Mouse (Mus musculus) lung, embryonic 14.5 days (tissue): Measurements from ENCODE around the gene Lrp2. TPM values are rescaled to one million over a fixed set of nuclear protein-coding genes. Genes with fewer than 3 reads are reported as not detected.

Experiments
- ATAC-seq: fragments of 200-750 bp; cut with Nextera tagmentation; 2 replicates; pipeline ENCODE4 v1.8.0; 2017; ENCODE audit warnings: mild to moderate bottlenecking, moderate TSS enrichment, moderate library complexity; ENCODE audit not compliant: insufficient read depth
- DNase-seq: peaks from one replicate; pipeline ENCODE4 v3.0.0-alpha.2; 2015
- H3K27ac ChIP-seq: fragments of 300-500 bp; sonication (generic); 2 replicates; pipeline ENCODE4 v1.5.1; 2014; ENCODE audit warnings: low read depth, mild to moderate bottlenecking, moderate library complexity
- H3K27me3 ChIP-seq: fragments of 300-500 bp; sonication (generic); 2 replicates; pipeline ENCODE4 v1.6.1; 2014; ENCODE audit warnings: low read length, control low read depth; ENCODE audit not compliant: insufficient read depth
- H3K36me3 ChIP-seq: fragments of 300-500 bp; sonication (generic); 2 replicates; pipeline ENCODE4 v1.6.1; 2014; ENCODE audit warnings: control low read depth; ENCODE audit not compliant: insufficient read depth
- H3K4me1 ChIP-seq: fragments of 300-500 bp; sonication (generic); 2 replicates; pipeline ENCODE4 v1.6.1; 2014; ENCODE audit warnings: antibody characterized with exemption, control low read depth; ENCODE audit not compliant: insufficient read depth
- H3K4me2 ChIP-seq: fragments of 300-500 bp; sonication (generic); 2 replicates; pipeline ENCODE4 v1.6.1; 2014; ENCODE audit warnings: mild to moderate bottlenecking
- H3K4me3 ChIP-seq: fragments of 300-500 bp; sonication (generic); 2 replicates; pipeline ENCODE4 v1.5.1; 2014; ENCODE audit warnings: low read depth, low read length
- H3K9ac ChIP-seq: fragments of 300-500 bp; sonication (generic); 2 replicates; pipeline ENCODE4 v1.6.1; 2014
- H3K9me3 ChIP-seq: fragments of 300-500 bp; sonication (generic); 2 replicates; pipeline ENCODE4 v1.6.1; 2016; ENCODE audit warnings: low read depth, low read length, control low read depth
- CTCF ChIP-seq: IDR thresholded peaks from 2 replicates; pipeline ENCODE4 v1.5.1; 2016; ENCODE audit warnings: antibody characterized with exemption, low read depth
- WGBS: fragments of 180-500 bp; shearing (Covaris S2); extraction: QIAGEN DNeasy Blood & Tissue Kit; methylation state at CpG from one replicate; pipeline ENCODE4 v1.1.7; 2014; 5-methylcytosine and 5-hydroxymethylcytosine counted together
- polyA plus RNA-seq: library from polyadenylated mRNA; unstranded; fragments of >200 nt; fragmentation: Nextera tagmentation; extraction: Ambion mirVana; gene quantifications from 2 replicates; pipeline ENCODE4 v1.2.1, GENCODE M21; 2014

The Lrp2 gene
- polyA plus RNA-seq, 1 experiment from 2014 or later: 1.1 TPM

- no peak for TF ChIP-seq CTCF
- Histone ChIP-seq H3K9ac (no peak overlapping the region), H3K27ac (no peak overlapping the region), H3K36me3 (no peaks in the 10 kb centered on the region), H3K4me3 (no peak overlapping the region), H3K4me1 (no peaks in the 10 kb centered on the region), H3K4me2 (no peak overlapping the region), H3K27me3 (no peaks in the 10 kb centered on the region), H3K9me3 (no peaks in the 10 kb centered on the region)
- ATAC-seq (no peak), DNase-seq (no peak)
Observed at GRCm38 (mm10) chr2:69618336-69618735, 32.5 kb upstream of the Lrp2 start.

DNA sequence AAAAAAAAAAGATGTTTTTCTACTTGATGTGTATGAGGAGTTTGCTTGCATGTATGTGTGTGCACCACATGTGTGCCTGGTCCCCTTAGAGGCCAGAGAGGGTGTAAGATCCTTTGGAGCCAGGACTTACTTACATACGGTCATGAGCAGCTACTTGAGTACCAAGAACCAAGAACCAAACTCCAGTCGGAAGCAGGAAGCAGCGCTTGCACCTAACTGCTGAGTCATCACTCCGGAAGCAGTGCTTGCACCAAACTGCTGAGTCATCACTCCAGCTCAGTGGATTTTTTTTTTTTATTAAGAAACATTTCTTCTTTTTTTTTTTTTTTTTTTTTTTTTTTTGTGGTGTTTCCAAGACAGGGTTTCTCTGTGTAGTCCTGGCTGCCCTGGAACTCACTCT is 27.4 kb upstream of the Lrp2 start:
- DNase-seq: peak; percentile 58
- no peak for TF ChIP-seq CTCF
- Histone ChIP-seq H3K4me2 (no peak overlapping the region), H3K36me3 (no peaks in the 10 kb centered on the region), H3K9me3 (no peaks in the 10 kb centered on the region), H3K27ac (no peak overlapping the region), H3K4me3 (no peak overlapping the region), H3K27me3 (no peaks in the 10 kb centered on the region), H3K9ac (no peak overlapping the region), H3K4me1 (peaks cover 5% of the 10 kb centered on the region; the same call in 1 of the 2 replicates)
- 64% methylated on average over 4 of the region's 4 CpGs for WGBS
- ATAC-seq: no peak

DNA sequence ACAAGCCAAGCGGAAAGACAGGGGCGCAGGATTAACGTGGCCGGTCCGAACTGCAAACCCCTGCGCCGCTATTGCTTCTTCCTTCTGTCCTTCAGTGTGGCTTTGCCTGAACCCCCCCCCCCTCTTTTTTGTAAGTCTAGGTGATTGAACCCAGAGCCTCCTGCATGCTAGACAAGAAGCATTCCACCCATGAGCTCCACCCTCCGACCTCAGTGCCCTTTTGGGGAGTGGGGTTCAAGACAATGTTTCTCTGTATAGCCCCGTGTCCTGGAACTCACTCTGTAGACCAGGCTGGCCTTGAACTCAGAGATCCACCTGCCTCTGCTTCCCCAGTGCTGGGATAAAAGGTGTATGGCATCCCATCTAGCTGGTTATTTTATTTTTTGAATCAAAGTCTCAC is 26.9 kb upstream of the Lrp2 start:
- H3K9me3 ChIP-seq: no peaks in the 10 kb centered on the region
- 44% methylated on average over 9 of the region's 9 CpGs for WGBS
- DNase-seq (no peak), ATAC-seq (no peak)
- H3K9ac ChIP-seq: no peak overlapping the region
- H3K4me2 ChIP-seq: no peak overlapping the region
- no peak overlapping the region for H3K4me3 ChIP-seq
- H3K27ac ChIP-seq: no peak overlapping the region
- no peaks in the 10 kb centered on the region for H3K27me3 ChIP-seq
- no peak for TF ChIP-seq CTCF
- no peaks in the 10 kb centered on the region for H3K36me3 ChIP-seq
- H3K4me1 ChIP-seq: peaks cover 5% of the 10 kb centered on the region; the same call in 1 of the 2 replicates

GRCm38 (mm10) chr2:69612237-69612636 is 26.4 kb upstream of the Lrp2 start:
- 4% methylated on average over 10 of the region's 10 CpGs for WGBS
- Histone ChIP-seq H3K4me3 (no peak overlapping the region), H3K4me1 (peaks cover 5% of the 10 kb centered on the region; the same call in 1 of the 2 replicates), H3K36me3 (no peaks in the 10 kb centered on the region), H3K27me3 (no peaks in the 10 kb centered on the region), H3K9me3 (no peaks in the 10 kb centered on the region), H3K4me2 (no peak overlapping the region), H3K9ac (no peak overlapping the region), H3K27ac (no peak overlapping the region)
- ATAC-seq: peak; percentile 54; the same call in 1 of the 2 replicates
- DNase-seq: peak; percentile 41
- TF ChIP-seq CTCF: no peak

GRCm38 (mm10) chr2:69606621-69607020 is 20.8 kb upstream of the Lrp2 start:
- Histone ChIP-seq H3K4me3 (no peak overlapping the region), H3K27me3 (no peaks in the 10 kb centered on the region), H3K36me3 (no peaks in the 10 kb centered on the region), H3K9ac (no peak overlapping the region), H3K9me3 (no peaks in the 10 kb centered on the region), H3K27ac (no peak overlapping the region), H3K4me2 (no peak overlapping the region), H3K4me1 (no peaks in the 10 kb centered on the region)
- ATAC-seq: no peak
- no peak for TF ChIP-seq CTCF
- WGBS: 86% methylated on average over 3 of the region's 3 CpGs
- no peak for DNase-seq

- Histone ChIP-seq H3K9ac (no peak overlapping the region), H3K4me2 (no peak overlapping the region), H3K4me1 (no peaks in the 10 kb centered on the region), H3K36me3 (no peaks in the 10 kb centered on the region), H3K27me3 (no peaks in the 10 kb centered on the region), H3K4me3 (no peak overlapping the region), H3K27ac (no peak overlapping the region), H3K9me3 (no peaks in the 10 kb centered on the region)
- DNase-seq (no peak), ATAC-seq (no peak)
- 84% methylated on average over 7 of the region's 7 CpGs for WGBS
- TF ChIP-seq CTCF: no peak
Observed at GRCm38 (mm10) chr2:69603726-69604393, 18.0 kb upstream of the Lrp2 start.

DNA sequence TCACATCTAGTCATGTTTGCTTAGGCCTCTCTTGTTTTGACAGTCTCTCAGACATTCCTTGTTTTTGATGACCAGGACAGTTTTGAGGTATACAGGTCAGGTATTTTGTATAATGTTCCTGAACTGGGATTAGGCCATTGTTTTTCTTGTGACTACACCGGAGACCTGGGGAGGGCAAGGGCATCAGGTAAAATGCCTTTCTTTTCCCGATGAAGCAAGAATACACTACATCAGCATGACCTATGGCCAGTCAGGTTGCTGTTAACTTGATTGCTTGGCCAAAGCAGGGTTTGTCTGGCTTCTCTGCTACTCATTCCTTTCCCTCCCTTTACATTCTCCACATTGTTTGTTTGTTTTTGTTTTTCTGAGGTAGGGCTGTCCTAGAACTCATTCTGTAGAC is 7.3 kb upstream of the Lrp2 start:
- no peaks in the 10 kb centered on the region for H3K36me3 ChIP-seq
- TF ChIP-seq CTCF: no peak
- ATAC-seq (no peak), DNase-seq (no peak)
- no peak overlapping the region for H3K27ac ChIP-seq
- H3K4me1 ChIP-seq: no peaks in the 10 kb centered on the region
- no peaks in the 10 kb centered on the region for H3K9me3 ChIP-seq
- H3K4me2 ChIP-seq: no peak overlapping the region
- H3K27me3 ChIP-seq: peaks cover 10% of the 10 kb centered on the region
- WGBS: 66% methylated on average over 2 of the region's 2 CpGs
- H3K9ac ChIP-seq: no peak overlapping the region
- no peak overlapping the region for H3K4me3 ChIP-seq

- no peaks in the 10 kb centered on the region for H3K9me3 ChIP-seq
- ATAC-seq: no peak
- H3K4me2 ChIP-seq: no peak overlapping the region
- no peak overlapping the region for H3K9ac ChIP-seq
- H3K27me3 ChIP-seq: peaks cover 17% of the 10 kb centered on the region
- TF ChIP-seq CTCF: no peak
- no peaks in the 10 kb centered on the region for H3K4me1 ChIP-seq
- DNase-seq: no peak
- H3K36me3 ChIP-seq: no peaks in the 10 kb centered on the region
- H3K4me3 ChIP-seq: no peak overlapping the region
- no peak overlapping the region for H3K27ac ChIP-seq
- WGBS: 35% methylated on average over 1 of the region's 1 CpGs
Observed at GRCm38 (mm10) chr2:69592536-69592935, 6.7 kb upstream of the Lrp2 start.
